Mouse (Mus musculus): ENCODE measurements around the gene Mrpl3. TPM values are rescaled to one million over a fixed set of nuclear protein-coding genes. Genes with fewer than 3 reads are reported as not detected.

The Mrpl3 gene
- polyA plus RNA-seq (2015; fragmentation: Nextera tagmentation; extraction: Ambion mirVana), result 94.7 and 100 TPM in 2 replicates

DNA sequence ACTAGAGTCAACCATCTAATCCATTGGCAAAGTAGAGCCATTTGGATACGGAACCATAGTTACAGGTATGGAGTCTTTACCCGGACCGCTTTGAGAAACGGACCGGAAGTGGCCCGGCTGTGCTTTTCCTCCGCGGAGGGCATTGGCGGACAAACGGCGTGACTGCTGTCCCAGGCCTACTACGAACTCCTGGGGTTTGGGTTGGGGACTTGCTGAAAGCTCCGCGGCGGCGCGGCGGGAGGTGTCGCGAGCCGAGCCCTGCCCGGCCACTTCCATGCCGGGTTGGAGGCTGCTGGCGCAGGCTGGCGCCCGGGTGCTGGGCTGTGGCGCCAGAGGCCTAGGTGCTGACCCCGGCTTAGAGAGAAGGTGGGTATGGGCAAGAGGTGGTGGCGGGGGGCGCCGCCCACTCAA is at the start of gene Mrpl3:
TSS of gene Mrpl3 (plus strand) at position 93 of the 411 bp plus-strand sequence.
- Histone ChIP-seq H3K27ac (peak within 1 kb of the TSS; percentile 40; the same call in 1 of the 2 replicates), H3K4me1 (replicated peaks) (peaks cover 23% of the 10 kb centered on the region), H3K4me2 (peak within 1 kb of the TSS; percentile 77), H3K4me3 (peak within 1 kb of the TSS; percentile 99), H3K36me3 (peaks cover 29% of the 10 kb centered on the region), H3K9me3 (no peaks in the 10 kb centered on the region), H3K27me3 (0 out of 2 replicates have a peak, but pooled peaks cover 5% of the 10 kb centered on the region), H3K9ac (peak within 1 kb of the TSS; percentile 98)
- WGBS, result 0% methylated on average over 31 of the region's 31 CpGs
- peak; percentile 65 for ATAC-seq (ENCODE audit: low FRiP score)

DNA sequence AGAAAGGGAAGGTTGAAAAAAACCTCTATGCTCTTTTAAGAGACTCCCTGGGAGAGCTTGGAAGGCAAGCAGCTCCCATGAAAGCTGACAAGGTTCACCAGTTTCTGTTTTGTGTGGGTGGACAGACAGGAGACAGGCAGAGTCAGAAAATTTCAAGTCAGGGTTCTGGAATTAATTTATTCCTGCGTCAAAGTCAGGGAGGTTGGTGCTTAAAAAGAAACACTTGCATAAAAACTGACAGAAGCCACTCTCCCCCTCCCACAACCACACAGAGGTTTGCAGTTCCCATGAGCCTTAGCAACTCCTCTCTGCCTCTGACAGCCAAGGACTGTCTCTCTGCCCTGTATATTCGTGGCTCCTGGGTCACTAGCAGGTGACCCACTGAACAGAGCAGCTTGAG is 42.3 kb upstream of the Mrpl3 start:
- no peak overlapping the region for H3K4me2 ChIP-seq
- ATAC-seq (ENCODE audit: low FRiP score), result no peak
- H3K27ac ChIP-seq, result no peak overlapping the region
- H3K36me3 ChIP-seq, result no peaks in the 10 kb centered on the region
- WGBS, result 20% methylated on average over 2 of the region's 2 CpGs
- H3K27me3 ChIP-seq, result no peaks in the 10 kb centered on the region
- no peak overlapping the region for H3K9ac ChIP-seq
- H3K4me1 ChIP-seq (replicated peaks), result no peaks in the 10 kb centered on the region
- no peak overlapping the region for H3K4me3 ChIP-seq
- H3K9me3 ChIP-seq, result no peaks in the 10 kb centered on the region

DNA sequence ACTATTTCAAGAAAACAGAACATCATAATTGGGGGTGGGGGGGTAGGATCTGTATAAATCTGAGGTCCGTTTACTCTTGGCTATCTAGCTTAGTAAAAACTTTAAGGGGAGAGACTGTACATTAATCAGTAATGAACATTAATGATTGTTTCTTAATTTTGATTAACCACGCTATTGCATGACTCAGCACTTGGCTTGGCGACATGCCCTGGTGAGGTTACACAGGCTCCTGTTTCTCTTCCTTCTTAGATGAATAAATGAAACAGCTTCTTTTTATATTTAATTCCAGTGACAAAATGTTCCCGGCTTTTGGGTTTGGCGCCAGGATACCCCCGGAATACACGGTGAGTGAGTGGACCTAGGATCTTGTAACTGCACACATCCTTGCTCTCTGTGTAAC is 34.9 kb upstream of the Mrpl3 start:
- Histone ChIP-seq H3K9ac (no peak overlapping the region), H3K4me3 (no peak overlapping the region), H3K4me2 (no peak overlapping the region), H3K27ac (no peak overlapping the region), H3K27me3 (no peaks in the 10 kb centered on the region), H3K36me3 (no peaks in the 10 kb centered on the region), H3K4me1 (replicated peaks) (no peaks in the 10 kb centered on the region), H3K9me3 (no peaks in the 10 kb centered on the region)
- ATAC-seq (ENCODE audit: low FRiP score), result no peak
- 90% methylated on average over 7 of the region's 7 CpGs for WGBS

DNA sequence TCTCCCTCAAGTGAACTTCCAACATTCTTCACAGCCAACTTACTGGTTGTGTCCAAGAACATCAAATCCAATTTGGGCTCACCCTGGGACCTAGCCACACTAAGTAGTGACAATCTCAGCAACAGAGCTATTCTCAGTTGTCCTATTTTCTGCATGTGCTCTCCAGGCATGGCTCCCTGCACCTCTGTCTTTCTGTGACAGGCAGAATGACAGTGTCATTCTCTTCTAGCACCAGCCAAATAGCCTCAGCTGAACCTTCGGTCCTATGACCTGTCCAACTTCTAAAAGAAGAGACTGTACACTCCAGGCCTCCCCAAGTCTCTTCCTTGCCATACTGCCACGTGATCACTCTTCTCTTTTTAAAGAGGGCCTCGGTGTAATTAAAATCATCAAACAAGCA is 24.7 kb upstream of the Mrpl3 start:
- H3K4me1 ChIP-seq (replicated peaks), result no peaks in the 10 kb centered on the region
- WGBS, result 89% methylated on average over 3 of the region's 3 CpGs
- no peaks in the 10 kb centered on the region for H3K9me3 ChIP-seq
- ATAC-seq (ENCODE audit: low FRiP score), result no peak
- no peak overlapping the region for H3K4me2 ChIP-seq
- no peak overlapping the region for H3K27ac ChIP-seq
- no peaks in the 10 kb centered on the region for H3K36me3 ChIP-seq
- no peak overlapping the region for H3K4me3 ChIP-seq
- H3K9ac ChIP-seq, result no peak overlapping the region
- H3K27me3 ChIP-seq, result no peaks in the 10 kb centered on the region

DNA sequence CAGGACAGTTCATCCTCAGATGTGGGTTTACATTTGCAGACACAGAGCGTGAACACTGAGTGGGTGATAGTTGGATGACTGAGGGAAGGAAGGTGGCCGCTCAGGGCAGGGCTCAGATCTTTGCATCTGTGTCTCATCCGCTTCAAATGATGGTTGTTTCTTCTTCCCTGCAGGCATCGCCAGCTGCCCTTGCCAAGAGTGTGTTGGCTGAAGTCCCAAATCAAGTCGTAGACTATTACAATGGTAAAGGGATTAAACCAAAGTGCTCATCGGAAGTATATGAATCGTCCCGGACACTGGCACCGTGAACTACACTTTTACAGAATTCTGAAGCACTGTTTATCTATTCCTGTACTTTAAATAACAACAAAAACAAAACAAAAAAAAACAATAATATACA is 20.5 kb upstream of the Mrpl3 start:
- Histone ChIP-seq H3K27ac (no peak overlapping the region), H3K4me3 (no peak overlapping the region), H3K4me2 (no peak overlapping the region), H3K9ac (no peak overlapping the region), H3K27me3 (no peaks in the 10 kb centered on the region), H3K36me3 (no peaks in the 10 kb centered on the region), H3K9me3 (no peaks in the 10 kb centered on the region), H3K4me1 (replicated peaks) (no peaks in the 10 kb centered on the region)
- WGBS, result 73% methylated on average over 9 of the region's 9 CpGs
- no peak for ATAC-seq (ENCODE audit: low FRiP score)

DNA sequence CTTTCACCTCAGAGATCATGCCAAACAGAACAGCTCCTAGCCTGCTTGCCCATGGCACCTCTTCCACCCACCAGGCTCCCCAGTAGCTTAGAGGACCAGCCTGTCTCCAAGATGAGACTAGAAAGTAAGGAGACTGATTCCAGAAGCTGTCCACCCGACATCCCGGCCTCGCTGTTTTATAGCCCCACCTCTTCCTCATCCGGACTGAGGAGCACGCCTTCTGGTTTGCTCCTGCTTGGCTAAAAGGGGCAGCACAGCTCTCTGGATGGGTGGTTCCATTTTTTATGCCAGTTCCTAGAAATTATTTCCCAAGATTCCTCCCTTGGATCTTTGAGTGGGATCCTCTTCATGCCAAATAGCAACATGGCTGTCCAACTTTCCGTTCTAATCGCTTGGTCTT is 19.4 kb upstream of the Mrpl3 start:
- no peak overlapping the region for H3K27ac ChIP-seq
- H3K4me2 ChIP-seq, result no peak overlapping the region
- no peak for ATAC-seq (ENCODE audit: low FRiP score)
- no peak overlapping the region for H3K4me3 ChIP-seq
- no peaks in the 10 kb centered on the region for H3K9me3 ChIP-seq
- H3K36me3 ChIP-seq, result no peaks in the 10 kb centered on the region
- no peak overlapping the region for H3K9ac ChIP-seq
- no peaks in the 10 kb centered on the region for H3K4me1 ChIP-seq (replicated peaks)
- 87% methylated on average over 7 of the region's 7 CpGs for WGBS
- no peaks in the 10 kb centered on the region for H3K27me3 ChIP-seq

DNA sequence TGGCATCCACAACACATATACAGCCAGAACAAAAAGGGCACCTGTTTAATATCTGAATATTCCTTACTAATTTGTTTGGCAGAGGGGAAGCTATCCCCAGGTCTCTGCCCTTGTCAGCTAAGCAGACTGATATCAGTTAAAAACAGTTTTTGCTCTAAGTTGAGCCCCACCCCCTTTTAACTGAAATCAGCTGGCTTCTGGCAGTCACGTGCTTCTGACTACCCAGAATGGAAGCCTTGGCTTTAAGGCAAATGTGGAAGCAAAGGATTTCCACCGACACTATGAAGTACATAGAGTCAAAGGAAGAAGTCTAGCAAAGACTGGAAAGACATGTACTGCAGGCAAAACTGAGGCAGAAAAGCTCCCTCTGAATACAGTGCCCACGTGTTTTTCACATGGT is 15.2 kb upstream of the Mrpl3 start:
- 79% methylated on average over 3 of the region's 3 CpGs for WGBS
- Histone ChIP-seq H3K27ac (no peak overlapping the region), H3K4me1 (replicated peaks) (no peaks in the 10 kb centered on the region), H3K27me3 (no peaks in the 10 kb centered on the region), H3K9me3 (no peaks in the 10 kb centered on the region), H3K9ac (no peak overlapping the region), H3K4me3 (no peak overlapping the region), H3K4me2 (no peak overlapping the region), H3K36me3 (no peaks in the 10 kb centered on the region)
- ATAC-seq (ENCODE audit: low FRiP score), result no peak

DNA sequence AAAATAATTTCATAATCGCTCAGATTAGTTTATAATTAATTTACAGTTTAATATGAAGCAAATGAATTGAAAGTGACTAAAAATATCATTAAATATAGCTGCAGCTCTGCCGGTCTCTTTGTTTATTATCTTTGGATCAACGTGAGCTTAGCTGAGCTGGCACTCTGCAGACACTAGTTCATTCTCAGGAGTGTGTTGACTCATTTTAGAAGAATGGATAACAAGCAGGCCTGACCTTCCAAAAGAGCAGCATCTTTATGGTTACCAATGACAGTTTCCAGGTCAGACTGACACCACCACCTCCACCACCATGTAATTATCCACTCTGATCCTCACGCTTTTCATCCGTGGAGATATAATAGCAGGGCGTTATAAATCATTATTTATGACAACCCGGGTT is 7.0 kb upstream of the Mrpl3 start:
- Histone ChIP-seq H3K4me3 (no peak overlapping the region), H3K4me2 (no peak overlapping the region), H3K27ac (no peak overlapping the region), H3K27me3 (0 out of 2 replicates have a peak, but pooled peaks cover 5% of the 10 kb centered on the region), H3K4me1 (replicated peaks) (peaks cover 16% of the 10 kb centered on the region), H3K9ac (no peak overlapping the region), H3K36me3 (no peaks in the 10 kb centered on the region), H3K9me3 (no peaks in the 10 kb centered on the region)
- 71% methylated on average over 7 of the region's 7 CpGs for WGBS
- ATAC-seq (ENCODE audit: low FRiP score), result no peak

DNA sequence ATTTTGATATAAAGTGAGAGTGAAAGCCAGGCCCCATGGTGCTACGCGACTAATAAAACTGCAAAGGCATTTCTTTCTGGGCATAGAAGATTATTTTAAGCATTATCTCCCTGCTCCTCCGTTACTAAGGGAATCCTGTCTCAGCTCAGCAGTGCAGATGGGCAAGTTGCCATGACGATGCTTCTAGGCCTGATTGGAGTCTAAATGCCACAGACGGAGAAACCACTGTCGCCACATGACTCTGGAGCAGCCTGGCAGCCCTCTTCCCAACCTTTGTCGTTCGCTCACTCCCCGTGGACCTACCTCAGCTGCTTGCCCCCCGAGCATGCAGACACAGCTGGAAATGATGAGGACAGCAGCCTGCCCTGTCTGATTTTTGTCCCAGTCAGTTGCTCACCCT is 4.7 kb upstream of the Mrpl3 start:
- peaks cover 16% of the 10 kb centered on the region for H3K4me1 ChIP-seq (replicated peaks)
- H3K9ac ChIP-seq, result no peak overlapping the region
- H3K4me3 ChIP-seq, result no peak overlapping the region
- H3K27me3 ChIP-seq, result 0 out of 2 replicates have a peak, but pooled peaks cover 5% of the 10 kb centered on the region
- H3K36me3 ChIP-seq, result no peaks in the 10 kb centered on the region
- no peak for ATAC-seq (ENCODE audit: low FRiP score)
- H3K4me2 ChIP-seq, result no peak overlapping the region
- H3K27ac ChIP-seq, result peak overlapping the region; percentile 56
- 41% methylated on average over 10 of the region's 10 CpGs for WGBS
- H3K9me3 ChIP-seq, result no peaks in the 10 kb centered on the region

DNA sequence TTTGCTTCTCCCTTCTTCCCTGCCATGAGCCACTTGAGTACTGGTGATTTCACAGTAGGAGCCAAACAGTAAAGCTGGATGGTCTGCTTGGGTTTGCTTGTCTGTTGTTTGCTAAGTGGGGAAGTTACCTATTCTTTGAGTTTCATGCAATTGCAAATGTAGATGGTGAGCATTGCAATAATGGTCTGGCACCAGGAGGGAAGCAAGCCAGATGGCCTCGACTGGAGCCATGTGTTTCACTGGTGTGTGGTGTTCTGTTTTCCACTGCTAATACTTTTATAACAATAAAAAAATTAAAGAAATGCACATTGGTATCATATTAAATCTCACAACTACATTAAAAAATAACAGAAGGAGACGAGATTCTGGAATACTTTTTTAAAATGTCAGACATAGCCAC is 3.4 kb upstream of the Mrpl3 start:
- Histone ChIP-seq H3K27me3 (0 out of 2 replicates have a peak, but pooled peaks cover 5% of the 10 kb centered on the region), H3K27ac (no peak overlapping the region), H3K4me2 (no peak overlapping the region), H3K36me3 (no peaks in the 10 kb centered on the region; the same call in 1 of the 2 replicates), H3K9ac (no peak overlapping the region), H3K9me3 (no peaks in the 10 kb centered on the region), H3K4me3 (no peak overlapping the region), H3K4me1 (replicated peaks) (peaks cover 28% of the 10 kb centered on the region)
- WGBS, result 66% methylated on average over 2 of the region's 2 CpGs
- no peak for ATAC-seq (ENCODE audit: low FRiP score)

DNA sequence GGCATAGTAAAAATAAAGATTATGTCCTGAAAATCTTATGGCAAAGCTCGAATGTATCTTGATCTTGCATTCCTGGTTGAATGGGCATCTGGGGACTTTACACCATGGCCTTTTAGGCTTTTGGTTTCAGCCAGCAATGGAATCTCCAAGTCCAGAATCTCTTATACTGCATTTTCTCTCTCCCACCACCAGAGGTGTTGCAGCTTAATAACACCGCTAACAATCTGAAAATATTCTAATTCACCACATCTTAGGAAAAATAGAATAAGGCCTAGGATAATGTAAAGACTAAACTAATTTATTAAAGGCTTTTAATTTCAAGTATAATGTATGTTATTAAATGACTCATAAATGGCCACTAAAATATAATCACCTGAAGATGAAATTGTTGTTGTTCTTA is 2.8 kb upstream of the Mrpl3 start:
- Histone ChIP-seq H3K9me3 (no peaks in the 10 kb centered on the region), H3K4me1 (replicated peaks) (peaks cover 32% of the 10 kb centered on the region), H3K27ac (no peak overlapping the region), H3K9ac (no peak overlapping the region), H3K27me3 (0 out of 2 replicates have a peak, but pooled peaks cover 5% of the 10 kb centered on the region), H3K4me2 (no peak overlapping the region), H3K4me3 (no peak overlapping the region), H3K36me3 (peaks cover 3% of the 10 kb centered on the region; the same call in 1 of the 2 replicates)
- WGBS, result 63% methylated on average over 2 of the region's 2 CpGs
- no peak for ATAC-seq (ENCODE audit: low FRiP score)

DNA sequence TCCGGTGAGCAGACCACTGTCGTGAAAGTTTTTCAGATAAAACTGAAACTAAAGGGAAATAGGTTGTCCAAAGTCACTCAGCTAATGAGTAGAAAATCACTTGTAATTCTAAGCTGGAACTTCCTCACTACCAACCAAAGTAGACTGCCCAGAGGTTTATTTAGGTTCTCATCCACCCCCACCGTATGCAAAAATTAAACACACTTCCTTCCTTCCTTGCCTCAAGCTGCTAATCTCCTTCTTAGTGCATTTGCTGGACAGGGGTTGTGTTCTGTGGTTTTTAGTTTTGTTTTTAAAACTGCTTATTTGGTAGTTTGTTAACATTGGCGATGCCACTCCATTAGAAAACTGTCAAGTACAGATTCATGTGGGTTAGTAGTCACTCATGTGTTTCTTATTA is 773 bp downstream of the Mrpl3 start:
- peak overlapping the region; percentile 77 for H3K4me2 ChIP-seq
- ATAC-seq (ENCODE audit: low FRiP score), result no peak
- 59% methylated on average over 4 of the region's 4 CpGs for WGBS
- H3K27ac ChIP-seq, result no peak overlapping the region
- no peaks in the 10 kb centered on the region for H3K9me3 ChIP-seq
- peaks cover 36% of the 10 kb centered on the region for H3K36me3 ChIP-seq
- H3K9ac ChIP-seq, result peak overlapping the region; percentile 98
- 0 out of 2 replicates have a peak, but pooled peaks cover 5% of the 10 kb centered on the region for H3K27me3 ChIP-seq
- H3K4me1 ChIP-seq (replicated peaks), result peaks cover 16% of the 10 kb centered on the region
- peak overlapping the region; percentile 99 for H3K4me3 ChIP-seq

DNA sequence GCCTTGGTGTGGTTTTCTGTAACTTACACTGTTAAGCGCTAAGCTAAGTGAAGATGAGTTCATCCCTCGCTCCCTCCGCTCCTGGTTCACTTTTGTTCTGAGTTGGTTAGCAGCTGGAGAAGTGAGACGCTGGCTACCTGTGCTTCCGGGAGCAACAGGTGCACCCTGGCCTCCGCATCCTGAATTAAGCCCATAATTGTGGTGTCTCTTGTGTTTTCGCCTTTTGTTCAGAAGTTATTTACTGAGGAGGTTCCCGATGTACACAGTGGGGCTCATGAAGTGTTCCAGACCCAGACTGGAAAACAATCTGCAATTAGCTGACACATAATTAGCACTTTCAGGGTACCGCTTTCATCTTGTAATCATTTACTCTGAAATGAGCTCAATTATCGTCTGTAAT is 16.1 kb downstream of the Mrpl3 start:
- WGBS, result 96% methylated on average over 10 of the region's 10 CpGs
- Histone ChIP-seq H3K4me2 (no peak overlapping the region), H3K9ac (no peak overlapping the region), H3K27ac (no peak overlapping the region), H3K9me3 (no peaks in the 10 kb centered on the region), H3K4me1 (replicated peaks) (no peaks in the 10 kb centered on the region), H3K27me3 (no peaks in the 10 kb centered on the region), H3K4me3 (no peak overlapping the region), H3K36me3 (peaks cover 72% of the 10 kb centered on the region)
- no peak for ATAC-seq (ENCODE audit: low FRiP score)
